Mouse (Mus musculus) liver, postnatal 0 days (tissue): ENCODE measurements around the gene Cbl.

Source experiments
- CTCF ChIP-seq: sonication (generic); IDR thresholded peaks from 2 replicates; pipeline ENCODE4 v1.5.1; 2016; ENCODE audit warnings: antibody characterized with exemption, low read depth
- EP300 ChIP-seq: IDR thresholded peaks from 2 replicates; pipeline ENCODE4 v1.6.1; 2016; ENCODE audit warnings: antibody characterized with exemption, low read depth, mild to moderate bottlenecking

DNA sequence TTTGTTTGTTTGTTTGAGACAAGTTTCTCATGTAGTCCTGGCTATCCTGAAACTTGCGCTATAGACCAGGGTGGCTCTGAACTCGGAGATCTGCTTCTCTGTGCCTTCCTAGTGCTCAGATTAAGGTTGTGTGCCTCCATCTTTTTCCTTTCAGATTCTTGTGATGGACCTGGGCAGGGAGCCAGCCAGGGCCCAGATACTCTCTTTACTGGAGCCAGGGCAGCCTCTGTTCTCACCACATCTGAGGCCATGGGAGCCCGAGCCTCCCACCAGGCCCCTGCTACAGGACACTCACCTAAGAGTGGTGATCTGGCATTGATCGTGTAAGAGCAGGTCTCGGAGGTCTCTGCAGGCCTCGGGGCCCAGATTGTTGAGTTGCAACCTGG, 21.3 kb upstream of the Cbl start:
- TF ChIP-seq CTCF: no peak
- TF ChIP-seq EP300: no peak
